Mouse (Mus musculus): ENCODE results near the gene Cpm. TPM values are rescaled to one million over a fixed set of nuclear protein-coding genes. Genes with fewer than 3 reads are reported as not detected.

Cpm gene
- polyA plus RNA-seq, 1 experiment from 2014 or later: 4.6 TPM

GRCm38 (mm10) chr10:117630810-117631209 is 1.5 kb downstream of the Cpm start:
- no peak overlapping the region for H3K4me2 ChIP-seq (ENCODE audit: low read length)

GRCm38 (mm10) chr10:117631562-117632259 is 2.4 kb downstream of the Cpm start:
- Histone ChIP-seq H3K36me3 (ENCODE audit: control insufficient read depth, insufficient read depth) (no peaks in the 10 kb centered on the region), H3K27ac (ENCODE audit: low read length) (no peak overlapping the region), H3K4me2 (ENCODE audit: low read length) (no peak overlapping the region), H3K9ac (replicated peaks; ENCODE audit: low read depth, low read length) (no peak overlapping the region), H3K4me3 (replicated peaks; ENCODE audit: low read length) (no peak overlapping the region), H3K27me3 (replicated peaks; ENCODE audit: control insufficient read depth, insufficient read depth, low read length) (peaks cover 40% of the 10 kb centered on the region), H3K4me1 (replicated peaks; ENCODE audit: control insufficient read depth, insufficient read depth, low read length) (peaks cover 17% of the 10 kb centered on the region), H3K9me3 (ENCODE audit: control insufficient read depth, low read length) (no peaks in the 10 kb centered on the region)
- WGBS: 84% methylated on average over 16 of the region's 16 CpGs
- no peak for ATAC-seq

More at GRCm38 (mm10) chr10:117630810-117631209, 1.5 kb downstream of the Cpm start:
- H3K4me1 ChIP-seq (replicated peaks; ENCODE audit: control insufficient read depth, insufficient read depth, low read length): peaks cover 17% of the 10 kb centered on the region
- H3K27ac ChIP-seq (ENCODE audit: low read length): no peak overlapping the region
- no peak overlapping the region for H3K9ac ChIP-seq (replicated peaks; ENCODE audit: low read depth, low read length)
- no peaks in the 10 kb centered on the region for H3K36me3 ChIP-seq (ENCODE audit: control insufficient read depth, insufficient read depth)
- ATAC-seq: no peak
- peaks cover 40% of the 10 kb centered on the region for H3K27me3 ChIP-seq (replicated peaks; ENCODE audit: control insufficient read depth, insufficient read depth, low read length)
- no peaks in the 10 kb centered on the region for H3K9me3 ChIP-seq (ENCODE audit: control insufficient read depth, low read length)
- WGBS: 62% methylated on average over 2 of the region's 2 CpGs
- H3K4me3 ChIP-seq (replicated peaks; ENCODE audit: low read length): no peak overlapping the region

- ATAC-seq: no peak
- Histone ChIP-seq H3K4me3 (replicated peaks; ENCODE audit: low read length) (no peak overlapping the region), H3K27me3 (replicated peaks; ENCODE audit: control insufficient read depth, insufficient read depth, low read length) (peaks cover 34% of the 10 kb centered on the region), H3K27ac (ENCODE audit: low read length) (no peak overlapping the region), H3K9ac (replicated peaks; ENCODE audit: low read depth, low read length) (no peak overlapping the region), H3K4me2 (ENCODE audit: low read length) (no peak overlapping the region), H3K9me3 (ENCODE audit: control insufficient read depth, low read length) (no peaks in the 10 kb centered on the region), H3K4me1 (replicated peaks; ENCODE audit: control insufficient read depth, insufficient read depth, low read length) (peaks cover 17% of the 10 kb centered on the region), H3K36me3 (ENCODE audit: control insufficient read depth, insufficient read depth) (no peaks in the 10 kb centered on the region)
- 88% methylated on average over 4 of the region's 4 CpGs for WGBS
Observed at GRCm38 (mm10) chr10:117632394-117632793, 3.1 kb downstream of the Cpm start.

- 91% methylated on average over 5 of the region's 5 CpGs for WGBS
- no peak for ATAC-seq
- H3K9ac ChIP-seq (replicated peaks; ENCODE audit: low read depth, low read length): no peak overlapping the region
- peaks cover 13% of the 10 kb centered on the region for H3K4me1 ChIP-seq (replicated peaks; ENCODE audit: control insufficient read depth, insufficient read depth, low read length)
- no peak overlapping the region for H3K4me3 ChIP-seq (replicated peaks; ENCODE audit: low read length)
- no peak overlapping the region for H3K4me2 ChIP-seq (ENCODE audit: low read length)
- peaks cover 24% of the 10 kb centered on the region for H3K27me3 ChIP-seq (replicated peaks; ENCODE audit: control insufficient read depth, insufficient read depth, low read length)
- H3K27ac ChIP-seq (ENCODE audit: low read length): no peak overlapping the region
- no peaks in the 10 kb centered on the region for H3K36me3 ChIP-seq (ENCODE audit: control insufficient read depth, insufficient read depth)
- no peaks in the 10 kb centered on the region for H3K9me3 ChIP-seq (ENCODE audit: control insufficient read depth, low read length)
Observed at GRCm38 (mm10) chr10:117633564-117634208, 4.4 kb downstream of the Cpm start.

- Histone ChIP-seq H3K9ac (replicated peaks; ENCODE audit: low read depth, low read length) (no peak overlapping the region), H3K4me3 (replicated peaks; ENCODE audit: low read length) (no peak overlapping the region), H3K4me1 (replicated peaks; ENCODE audit: control insufficient read depth, insufficient read depth, low read length) (peaks cover 5% of the 10 kb centered on the region), H3K36me3 (ENCODE audit: control insufficient read depth, insufficient read depth) (no peaks in the 10 kb centered on the region), H3K27ac (ENCODE audit: low read length) (no peak overlapping the region), H3K4me2 (ENCODE audit: low read length) (no peak overlapping the region), H3K27me3 (replicated peaks; ENCODE audit: control insufficient read depth, insufficient read depth, low read length) (peaks cover 17% of the 10 kb centered on the region), H3K9me3 (ENCODE audit: control insufficient read depth, low read length) (no peaks in the 10 kb centered on the region)
- ATAC-seq: no peak
- 84% methylated on average over 10 of the region's 10 CpGs for WGBS
Observed at GRCm38 (mm10) chr10:117634323-117635030, 5.2 kb downstream of the Cpm start.

GRCm38 (mm10) chr10:117635078-117635771 is 5.9 kb downstream of the Cpm start:
- 93% methylated on average over 8 of the region's 8 CpGs for WGBS
- H3K9me3 ChIP-seq (ENCODE audit: control insufficient read depth, low read length): no peaks in the 10 kb centered on the region
- ATAC-seq: no peak

GRCm38 (mm10) chr10:117635823-117636589 is 6.7 kb downstream of the Cpm start:
- Histone ChIP-seq H3K4me3 (replicated peaks; ENCODE audit: low read length) (no peak overlapping the region), H3K27ac (ENCODE audit: low read length) (no peak overlapping the region), H3K4me2 (ENCODE audit: low read length) (no peak overlapping the region), H3K27me3 (replicated peaks; ENCODE audit: control insufficient read depth, insufficient read depth, low read length) (peaks cover 10% of the 10 kb centered on the region), H3K9ac (replicated peaks; ENCODE audit: low read depth, low read length) (no peak overlapping the region), H3K9me3 (ENCODE audit: control insufficient read depth, low read length) (no peaks in the 10 kb centered on the region), H3K36me3 (ENCODE audit: control insufficient read depth, insufficient read depth) (no peaks in the 10 kb centered on the region), H3K4me1 (replicated peaks; ENCODE audit: control insufficient read depth, insufficient read depth, low read length) (no peaks in the 10 kb centered on the region)
- ATAC-seq: no peak
- 88% methylated on average over 3 of the region's 3 CpGs for WGBS

More at GRCm38 (mm10) chr10:117635078-117635771, 5.9 kb downstream of the Cpm start:
- Histone ChIP-seq H3K9ac (replicated peaks; ENCODE audit: low read depth, low read length) (no peak overlapping the region), H3K27me3 (replicated peaks; ENCODE audit: control insufficient read depth, insufficient read depth, low read length) (peaks cover 17% of the 10 kb centered on the region), H3K4me3 (replicated peaks; ENCODE audit: low read length) (no peak overlapping the region), H3K4me2 (ENCODE audit: low read length) (no peak overlapping the region), H3K27ac (ENCODE audit: low read length) (no peak overlapping the region), H3K36me3 (ENCODE audit: control insufficient read depth, insufficient read depth) (no peaks in the 10 kb centered on the region), H3K4me1 (replicated peaks; ENCODE audit: control insufficient read depth, insufficient read depth, low read length) (no peaks in the 10 kb centered on the region)

- no peaks in the 10 kb centered on the region for H3K9me3 ChIP-seq (ENCODE audit: control insufficient read depth, low read length)
- WGBS: 75% methylated on average over 9 of the region's 9 CpGs
- no peak overlapping the region for H3K4me2 ChIP-seq (ENCODE audit: low read length)
- no peaks in the 10 kb centered on the region for H3K36me3 ChIP-seq (ENCODE audit: control insufficient read depth, insufficient read depth)
- H3K4me1 ChIP-seq (replicated peaks; ENCODE audit: control insufficient read depth, insufficient read depth, low read length): no peaks in the 10 kb centered on the region
- no peak overlapping the region for H3K9ac ChIP-seq (replicated peaks; ENCODE audit: low read depth, low read length)
- no peak overlapping the region for H3K4me3 ChIP-seq (replicated peaks; ENCODE audit: low read length)
- H3K27ac ChIP-seq (ENCODE audit: low read length): no peak overlapping the region
- no peaks in the 10 kb centered on the region for H3K27me3 ChIP-seq (replicated peaks; ENCODE audit: control insufficient read depth, insufficient read depth, low read length)
- no peak for ATAC-seq
Observed at GRCm38 (mm10) chr10:117637062-117637744, 7.9 kb downstream of the Cpm start.
